Mouse (Mus musculus) midbrain, postnatal 0 days (tissue): ENCODE results near the gene Coa4. TPM values are rescaled to one million over a fixed set of nuclear protein-coding genes. Genes with fewer than 3 reads are reported as not detected.
A peak's percentile ranks its signal among the peaks of the same experiment; 100 is the strongest.

Source experiments
- ATAC-seq: fragments of 200-750 bp; cut with Nextera tagmentation; 2 replicates; pipeline ENCODE4 v1.8.0; 2017; ENCODE audit warnings: moderate number of reproducible peaks, mild to moderate bottlenecking, moderate TSS enrichment, moderate library complexity; ENCODE audit not compliant: low FRiP score
- DNase-seq: peaks from one replicate; pipeline ENCODE4 v3.0.0-alpha.2; 2015; ENCODE audit warnings: low spot score
- H3K27ac ChIP-seq: fragments of 300-500 bp; sonication (generic); 2 replicates; pipeline ENCODE4 v1.5.1; 2014; ENCODE audit warnings: low read depth, mild to moderate bottlenecking, low read length, mixed read lengths
- H3K27me3 ChIP-seq: fragments of 300-500 bp; sonication (generic); 2 replicates; pipeline ENCODE4 v1.6.1; 2014; ENCODE audit warnings: low read length, control low read depth, mixed read lengths; ENCODE audit not compliant: insufficient read depth
- H3K36me3 ChIP-seq: fragments of 300-500 bp; sonication (generic); 2 replicates; pipeline ENCODE4 v1.6.1; 2014; ENCODE audit warnings: low read length, control low read depth, mixed read lengths; ENCODE audit not compliant: insufficient read depth
- H3K4me1 ChIP-seq: fragments of 300-500 bp; sonication (generic); 2 replicates; pipeline ENCODE4 v1.6.1; 2014; ENCODE audit warnings: mild to moderate bottlenecking, control low read depth, antibody characterized with exemption, low read length, mixed read lengths; ENCODE audit not compliant: insufficient read depth
- H3K4me2 ChIP-seq: fragments of 300-500 bp; sonication (generic); 2 replicates; pipeline ENCODE4 v1.6.1; 2014; ENCODE audit warnings: low read depth, mild to moderate bottlenecking, low read length, mixed read lengths; ENCODE audit not compliant: poor library complexity, severe bottlenecking
- H3K4me3 ChIP-seq: fragments of 300-500 bp; sonication (generic); 2 replicates; pipeline ENCODE4 v1.5.1; 2014; ENCODE audit warnings: low read depth, mild to moderate bottlenecking, low read length, moderate library complexity
- H3K9ac ChIP-seq: fragments of 300-500 bp; sonication (generic); replicated peaks from 2 replicates; pipeline ENCODE4 v1.6.1; 2014; ENCODE audit warnings: mild to moderate bottlenecking, low read length, moderate library complexity, mixed read lengths; ENCODE audit not compliant: poor library complexity, severe bottlenecking
- H3K9me3 ChIP-seq: fragments of 300-500 bp; sonication (generic); 2 replicates; pipeline ENCODE4 v1.6.1; 2016; ENCODE audit warnings: low read length, control low read depth
- CTCF ChIP-seq: IDR thresholded peaks from 2 replicates; pipeline ENCODE4 v1.5.1; 2016; ENCODE audit warnings: antibody characterized with exemption, mild to moderate bottlenecking
- WGBS: fragments of 180-500 bp; shearing (Covaris S2); extraction: QIAGEN DNeasy Blood & Tissue Kit; methylation state at CpG from one replicate; pipeline ENCODE4 v1.1.7; 2014; 5-methylcytosine and 5-hydroxymethylcytosine counted together
- polyA plus RNA-seq: library from polyadenylated mRNA; unstranded; fragments of >200 nt; fragmentation: Nextera tagmentation; extraction: Ambion mirVana; gene quantifications from 2 replicates; pipeline ENCODE4 v1.2.1, GENCODE M21; 2015
- total RNA-seq: library from RNA; depleted of rRNA; stranded (reverse); fragments of >200 nt; gene quantifications from 2 replicates; pipeline ENCODE4 v1.2.3, GENCODE M21; 2014

The Coa4 gene
- total and polyA plus RNA-seq, 2 experiments from 2014 or later, result 3.9 to 6.5 TPM

DNA sequence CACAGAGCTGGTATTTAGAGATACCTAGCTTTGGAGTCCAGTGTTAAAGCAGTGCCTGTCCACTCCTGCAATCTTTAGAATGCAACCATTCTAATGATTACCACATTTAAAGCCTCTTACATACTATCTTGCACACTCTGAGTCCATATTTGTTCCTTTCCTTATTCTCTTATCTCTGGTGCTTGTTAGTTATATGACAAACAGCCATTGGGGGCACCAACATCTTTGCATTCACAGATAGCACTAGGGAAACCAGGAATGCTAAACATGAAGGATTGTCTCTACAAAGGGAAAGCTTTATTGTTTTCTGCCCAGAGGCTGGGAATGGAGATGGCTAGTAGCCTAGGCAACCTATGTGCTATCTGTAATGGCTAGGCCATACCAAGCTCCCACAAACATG is 33.0 kb downstream of the Coa4 start:
- Histone ChIP-seq H3K4me1 (no peaks in the 10 kb centered on the region), H3K9ac (no peak overlapping the region), H3K36me3 (peaks cover 10% of the 10 kb centered on the region; the same call in 1 of the 2 replicates), H3K27me3 (no peaks in the 10 kb centered on the region), H3K4me2 (no peak overlapping the region), H3K27ac (no peak overlapping the region), H3K9me3 (no peaks in the 10 kb centered on the region), H3K4me3 (no peak overlapping the region)
- no peak for TF ChIP-seq CTCF
- no peak for ATAC-seq
- no peak for DNase-seq

DNA sequence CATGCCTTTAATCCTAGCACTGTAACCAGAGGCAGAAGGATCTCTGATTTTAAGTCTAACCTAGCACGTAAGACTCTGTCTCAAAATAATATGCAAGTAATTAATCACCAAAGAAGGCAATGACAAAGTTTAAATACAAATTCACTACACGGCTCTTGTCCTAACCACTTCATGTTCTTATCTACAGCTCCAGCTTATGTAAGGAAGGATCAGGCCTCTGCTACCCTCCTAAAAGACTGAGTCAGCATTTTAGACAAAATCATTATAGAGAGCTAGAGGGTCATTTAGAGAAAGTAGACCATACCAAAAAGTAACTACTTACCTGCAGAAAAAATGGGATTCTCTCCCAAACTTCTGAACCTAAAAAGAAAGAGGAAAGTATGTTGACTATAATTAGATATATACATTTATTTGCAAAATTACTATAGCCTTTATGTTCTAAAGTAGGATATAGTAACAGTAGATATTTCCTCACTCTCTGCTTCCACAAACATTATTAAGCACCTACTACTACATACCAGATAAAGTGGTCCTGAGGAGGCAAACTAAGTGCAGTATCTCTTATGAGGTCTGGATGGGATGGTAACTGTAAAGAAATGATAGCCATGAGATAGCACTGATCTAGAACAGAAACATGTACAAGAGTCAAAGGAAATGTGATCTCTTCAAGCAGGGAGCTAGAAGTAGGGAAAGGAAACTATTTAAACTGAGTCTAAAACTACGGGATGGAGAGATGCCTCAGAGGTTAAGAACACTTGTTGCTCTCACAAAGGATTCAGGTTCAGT is 34.3 kb downstream of the Coa4 start:
- Histone ChIP-seq H3K27me3 (no peaks in the 10 kb centered on the region), H3K4me1 (no peaks in the 10 kb centered on the region), H3K9ac (no peak overlapping the region), H3K4me2 (no peak overlapping the region), H3K36me3 (peaks cover 10% of the 10 kb centered on the region; the same call in 1 of the 2 replicates), H3K4me3 (no peak overlapping the region), H3K9me3 (no peaks in the 10 kb centered on the region), H3K27ac (no peak overlapping the region)
- DNase-seq, result no peak
- no peak for ATAC-seq
- WGBS, result 94% methylated on average over 3 of the region's 3 CpGs
- no peak for TF ChIP-seq CTCF

DNA sequence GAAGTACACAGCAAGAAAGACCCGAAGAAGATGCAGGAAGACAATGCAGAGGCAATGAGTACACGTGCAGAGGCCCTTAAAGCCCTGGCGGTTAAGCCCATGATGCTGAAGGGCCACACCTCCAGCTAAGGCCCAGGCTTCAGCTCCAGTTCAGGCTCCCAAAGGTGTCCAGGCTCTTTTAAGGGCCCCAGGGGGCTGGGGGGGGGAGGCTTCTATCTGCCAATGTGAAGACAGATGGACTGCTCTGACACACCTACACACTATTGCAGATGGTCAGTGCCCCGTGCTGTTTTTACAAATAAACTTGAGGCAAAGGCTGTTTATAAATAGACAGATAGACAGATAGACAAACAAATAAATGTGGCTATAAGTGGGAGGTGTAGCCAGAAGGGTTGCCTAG is 35.2 kb downstream of the Coa4 start:
- Histone ChIP-seq H3K9ac (no peak overlapping the region), H3K4me3 (no peak overlapping the region), H3K36me3 (peaks cover 10% of the 10 kb centered on the region; the same call in 1 of the 2 replicates), H3K9me3 (no peaks in the 10 kb centered on the region), H3K4me1 (no peaks in the 10 kb centered on the region), H3K27me3 (no peaks in the 10 kb centered on the region), H3K4me2 (no peak overlapping the region), H3K27ac (no peak overlapping the region)
- WGBS, result 91% methylated on average over 4 of the region's 4 CpGs
- no peak for TF ChIP-seq CTCF
- DNase-seq, result no peak
- ATAC-seq, result no peak

DNA sequence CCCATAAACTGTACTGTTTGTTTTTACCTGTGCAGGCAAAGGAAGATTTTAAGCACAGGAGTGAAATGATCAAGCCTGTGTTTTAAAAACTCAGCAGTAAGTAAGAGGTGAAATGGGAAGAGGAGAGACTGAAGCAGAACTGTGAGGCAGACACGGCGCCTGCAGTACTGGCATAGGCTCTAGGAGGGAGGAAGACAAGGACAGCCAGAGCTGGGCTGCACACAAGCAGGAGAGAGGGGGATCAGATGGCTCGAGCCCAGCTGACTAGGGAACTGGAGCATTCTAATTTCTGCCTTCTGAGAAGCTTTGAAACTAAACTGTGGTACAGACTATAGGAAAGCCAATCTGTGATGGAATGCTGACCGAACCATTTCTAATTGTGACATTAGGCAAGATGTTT is 35.8 kb downstream of the Coa4 start:
- no peak overlapping the region for H3K9ac ChIP-seq
- DNase-seq, result no peak
- 82% methylated on average over 4 of the region's 4 CpGs for WGBS
- H3K27ac ChIP-seq, result no peak overlapping the region
- H3K4me3 ChIP-seq, result no peak overlapping the region
- no peaks in the 10 kb centered on the region for H3K4me1 ChIP-seq
- no peak for ATAC-seq
- H3K4me2 ChIP-seq, result no peak overlapping the region
- H3K27me3 ChIP-seq, result no peaks in the 10 kb centered on the region
- TF ChIP-seq CTCF, result no peak
- H3K36me3 ChIP-seq, result peaks cover 10% of the 10 kb centered on the region; the same call in 1 of the 2 replicates
- no peaks in the 10 kb centered on the region for H3K9me3 ChIP-seq

DNA sequence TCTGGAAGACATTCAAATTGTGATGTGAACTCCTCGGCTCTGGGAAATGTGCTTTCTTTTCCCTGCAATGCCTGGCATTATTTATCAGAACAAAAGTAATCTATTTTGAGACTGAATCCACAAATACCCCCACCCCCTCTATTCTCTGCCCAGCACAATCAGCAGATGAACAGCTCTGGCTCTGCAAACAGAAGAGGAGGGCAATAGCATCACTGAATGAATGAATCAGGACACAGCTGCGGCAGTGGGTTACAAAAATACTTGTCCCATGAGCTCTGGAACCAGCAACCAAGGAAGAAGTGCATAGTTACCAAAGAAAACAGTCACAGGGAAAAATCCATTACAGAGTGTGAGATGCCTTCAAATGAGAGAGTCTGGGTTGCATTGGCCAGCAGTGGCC is 41.9 kb downstream of the Coa4 start:
- Histone ChIP-seq H3K9me3 (no peaks in the 10 kb centered on the region), H3K36me3 (0 out of 2 replicates have a peak, but pooled peaks cover 4% of the 10 kb centered on the region), H3K4me1 (no peaks in the 10 kb centered on the region), H3K9ac (no peak overlapping the region), H3K27ac (no peak overlapping the region), H3K4me2 (no peak overlapping the region), H3K4me3 (no peak overlapping the region), H3K27me3 (no peaks in the 10 kb centered on the region)
- 66% methylated on average over 2 of the region's 2 CpGs for WGBS
- ATAC-seq, result no peak
- TF ChIP-seq CTCF, result no peak
- no peak for DNase-seq

DNA sequence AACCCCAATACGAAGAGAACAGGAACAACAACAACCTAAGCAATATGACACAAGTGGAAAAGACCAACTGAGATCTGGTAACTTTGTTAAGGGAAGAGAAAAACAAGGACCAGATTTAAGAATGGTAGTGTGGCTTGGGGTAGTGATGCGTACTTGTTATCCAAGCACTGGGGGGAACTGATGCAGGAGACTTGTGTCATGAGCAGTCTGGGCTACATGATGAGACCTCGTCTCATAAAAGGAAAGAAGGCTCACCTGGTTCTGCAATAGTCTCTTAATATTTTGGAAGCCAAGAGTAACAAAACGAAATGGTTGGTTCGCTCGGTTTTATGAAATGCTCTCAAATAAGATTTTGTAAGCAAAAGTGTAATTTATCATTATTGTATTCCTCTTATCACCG is 45.4 kb downstream of the Coa4 start:
- Histone ChIP-seq H3K36me3 (no peaks in the 10 kb centered on the region), H3K4me1 (no peaks in the 10 kb centered on the region), H3K9ac (peak overlapping the region; percentile 74), H3K9me3 (no peaks in the 10 kb centered on the region), H3K27ac (peak overlapping the region; percentile 92), H3K4me2 (peak overlapping the region; percentile 55), H3K4me3 (peak overlapping the region; percentile 43), H3K27me3 (no peaks in the 10 kb centered on the region)
- DNase-seq (no peak), ATAC-seq (no peak)
- TF ChIP-seq CTCF, result no peak
- 38% methylated on average over 7 of the region's 7 CpGs for WGBS
